Mouse (Mus musculus) yolk sac, embryonic 10.5 days (tissue): ENCODE data around the gene Cecr2.
"Not testable (repeated sequence)": the region's sequence is repeated elsewhere in the genome, so short reads cannot be mapped to it uniquely, and the experiment has no call there.

Experiments used
- DNase-seq: peaks from one replicate; pipeline ENCODE4 v3.0.0-alpha.2; 2017; ENCODE audit warnings: low spot score

The Cecr2 gene

DNA sequence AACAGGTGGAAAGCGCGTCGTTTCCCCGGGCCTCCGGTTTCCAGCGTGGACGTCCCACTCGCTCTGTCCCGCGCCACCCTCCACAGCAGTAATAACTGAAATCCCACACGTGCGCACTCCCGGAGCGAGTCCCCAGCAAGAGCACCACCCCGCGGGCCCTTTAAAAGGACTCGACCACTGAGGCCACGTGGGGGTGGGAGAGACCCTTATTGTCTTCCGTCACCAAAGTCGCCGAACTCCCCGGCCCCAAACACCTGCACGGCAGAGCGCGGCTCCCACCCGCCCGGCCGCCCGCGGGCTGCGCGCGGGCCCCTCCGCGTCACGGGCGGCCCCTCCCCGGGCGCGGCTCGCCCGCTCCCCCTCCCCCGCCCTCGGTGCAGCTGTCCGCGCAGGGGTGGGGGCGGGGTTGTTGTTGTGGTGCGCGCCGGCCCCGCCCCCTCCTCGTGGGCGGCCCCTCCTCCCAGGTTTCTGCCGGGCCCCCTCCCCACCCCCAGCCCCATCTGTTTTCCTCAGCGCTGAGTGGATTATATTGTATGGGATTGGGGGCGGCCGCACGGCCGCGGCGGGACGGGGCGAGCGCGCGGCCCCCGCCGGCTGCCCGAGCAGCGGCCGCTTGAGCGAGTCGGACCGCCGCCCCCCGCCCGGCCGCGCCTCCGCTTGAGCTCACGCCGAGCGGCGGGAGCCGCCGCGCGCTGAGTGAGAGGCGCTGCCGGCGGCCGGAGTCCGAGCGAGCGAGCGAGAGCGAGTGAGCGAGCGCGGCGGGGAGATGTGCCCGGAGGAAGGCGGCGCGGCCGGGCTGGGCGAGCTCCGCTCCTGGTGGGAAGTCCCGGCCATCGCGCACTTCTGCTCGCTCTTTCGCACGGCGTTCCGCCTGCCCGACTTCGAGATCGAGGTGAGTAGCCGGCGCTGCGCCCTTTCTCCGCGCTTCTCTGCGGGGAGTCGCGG is at the start of gene Cecr2:
Cecr2 (plus strand) TSS at position 554 of the 945 bp plus-strand sequence.
- DNase-seq, result peak; percentile 90

DNA sequence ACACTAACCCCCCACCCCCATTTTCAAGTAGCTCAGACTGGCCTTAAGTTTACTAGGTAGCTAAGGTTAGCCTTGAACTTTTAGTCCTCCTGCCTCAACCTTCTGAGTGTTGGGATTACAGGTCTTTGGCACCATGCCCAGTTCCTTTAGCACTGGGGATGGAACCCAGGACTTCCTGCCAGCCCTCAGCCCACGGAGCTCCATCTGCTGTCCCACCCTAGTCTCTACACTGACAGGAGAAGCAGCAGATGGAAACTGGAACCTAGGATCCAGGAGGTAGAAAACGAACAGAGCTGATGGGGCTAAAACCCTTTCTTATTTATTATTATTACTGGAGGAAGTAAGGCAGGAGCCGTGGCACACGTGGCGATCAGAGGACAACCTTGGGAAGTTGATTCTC is 48.6 kb upstream of the Cecr2 start:
- DNase-seq, result no peak

DNA sequence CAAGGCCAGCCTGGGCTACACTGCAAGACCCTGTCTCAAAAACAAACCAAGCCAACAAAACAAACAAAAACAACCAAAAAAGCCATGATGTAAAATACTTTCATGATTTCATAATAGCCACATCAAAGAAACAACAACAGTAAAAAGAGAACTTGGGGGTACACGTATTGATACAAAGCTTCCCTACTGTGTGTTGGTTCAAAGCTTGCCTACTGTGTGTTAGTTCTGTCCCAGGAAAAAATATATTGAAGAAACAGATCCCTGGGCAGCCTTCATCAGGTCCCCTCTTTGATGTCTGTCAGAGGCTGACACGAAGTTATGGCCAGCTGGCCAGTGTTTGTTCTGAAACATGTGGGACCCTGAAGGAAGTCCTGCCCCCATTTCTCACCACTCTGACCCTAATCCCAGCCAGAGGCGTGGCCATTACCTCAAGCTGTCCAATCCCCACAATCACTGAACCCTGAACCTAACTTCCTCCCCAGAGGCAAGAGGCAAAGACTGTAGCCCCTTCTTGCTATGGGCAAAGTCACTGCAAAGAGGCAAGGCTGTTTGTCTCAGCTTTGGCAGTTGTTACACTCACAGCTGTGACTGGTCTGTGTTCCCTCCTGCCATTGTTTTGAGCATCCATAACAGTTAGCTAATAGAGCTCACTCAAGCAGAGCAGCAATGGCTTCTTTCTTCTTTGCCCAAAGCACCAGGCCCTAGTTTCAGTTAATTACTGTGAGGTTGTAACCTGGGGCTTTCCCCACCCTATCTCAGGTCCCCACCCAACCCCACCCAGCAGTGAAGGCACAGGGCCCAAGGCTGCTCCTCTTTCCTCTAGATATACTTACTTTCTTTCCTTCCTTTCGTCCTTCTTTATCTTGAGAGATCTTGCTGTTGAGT is 47.4 kb upstream of the Cecr2 start:
- DNase-seq, result no peak

DNA sequence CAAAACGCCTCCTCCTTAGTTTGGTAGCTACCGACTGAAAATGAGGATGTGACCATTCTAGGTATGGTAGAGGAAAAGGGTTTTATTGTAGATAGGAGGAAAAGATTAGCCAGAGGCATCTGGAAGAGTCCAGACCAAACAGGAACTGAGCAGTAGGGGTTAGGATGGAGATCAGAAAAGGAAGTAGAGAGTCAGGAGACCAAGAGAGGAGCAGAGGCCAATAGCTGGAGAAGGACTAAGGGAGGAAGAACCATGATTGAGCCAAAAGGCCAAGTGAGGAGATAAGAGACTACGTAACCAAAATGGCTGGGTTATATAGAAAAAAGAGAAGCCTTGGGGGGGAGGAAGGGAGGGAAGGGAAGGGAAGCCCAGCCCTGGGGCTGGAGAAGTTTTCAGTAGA is 46.0 kb upstream of the Cecr2 start:
- DNase-seq, result no peak

DNA sequence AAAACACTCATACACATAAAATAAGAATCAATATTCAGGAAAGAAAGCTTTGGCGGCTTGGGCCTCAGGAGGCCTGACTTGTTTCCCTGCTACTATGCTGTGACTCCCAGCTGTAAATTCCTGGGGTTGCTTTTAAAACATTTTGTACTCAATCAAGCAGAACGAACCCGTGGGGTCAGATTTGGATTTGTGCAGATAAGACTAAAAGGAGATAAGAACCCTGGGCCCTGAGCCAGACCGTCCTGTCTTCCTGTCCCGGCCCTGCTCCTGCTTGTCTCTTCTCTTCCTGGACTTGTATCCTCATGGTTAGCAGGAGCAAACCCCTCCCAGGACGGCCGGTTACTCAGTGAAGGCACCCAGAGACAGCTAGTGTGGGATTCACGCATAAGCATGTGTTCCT is 41.1 kb upstream of the Cecr2 start:
- peak; percentile 44 for DNase-seq

DNA sequence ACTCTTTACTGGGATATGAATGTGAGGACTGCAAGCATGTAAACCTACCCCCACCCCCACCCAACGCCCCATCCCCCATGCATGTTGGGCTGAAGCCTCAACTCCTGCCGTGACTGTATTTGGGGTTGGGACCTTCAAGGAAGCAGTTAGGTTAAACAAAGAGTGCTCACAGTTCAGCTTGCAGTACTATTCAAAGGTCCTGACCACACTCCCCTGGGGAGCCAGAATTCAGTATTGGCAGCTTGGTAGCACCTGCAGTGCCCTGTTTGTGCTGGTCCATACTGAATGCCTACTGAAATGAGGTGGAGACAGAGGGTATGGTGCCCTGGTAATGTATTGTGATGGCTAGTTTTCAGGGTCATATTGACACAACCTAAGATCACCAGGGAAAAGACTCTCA is 39.1 kb upstream of the Cecr2 start:
- DNase-seq, result no peak

DNA sequence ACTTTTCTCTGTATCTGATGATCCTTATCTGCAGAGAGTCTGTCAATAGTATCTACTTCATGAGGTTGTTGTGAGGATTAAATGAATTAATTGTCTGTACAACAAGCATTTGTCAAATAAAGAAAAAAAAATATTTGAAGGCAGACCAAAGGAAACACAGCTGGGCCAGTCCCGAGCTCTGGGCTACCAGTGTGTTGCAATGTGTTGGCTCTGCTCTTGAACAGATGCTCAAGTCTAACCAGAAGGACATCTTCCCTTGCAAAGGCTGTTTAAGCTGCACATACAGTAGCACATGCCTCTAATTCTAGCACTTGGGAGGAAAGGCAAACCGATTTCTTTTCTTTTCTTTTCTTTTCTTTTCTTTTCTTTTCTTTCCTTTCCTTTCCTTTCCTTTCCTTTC is 37.2 kb upstream of the Cecr2 start:
- no peak for DNase-seq

DNA sequence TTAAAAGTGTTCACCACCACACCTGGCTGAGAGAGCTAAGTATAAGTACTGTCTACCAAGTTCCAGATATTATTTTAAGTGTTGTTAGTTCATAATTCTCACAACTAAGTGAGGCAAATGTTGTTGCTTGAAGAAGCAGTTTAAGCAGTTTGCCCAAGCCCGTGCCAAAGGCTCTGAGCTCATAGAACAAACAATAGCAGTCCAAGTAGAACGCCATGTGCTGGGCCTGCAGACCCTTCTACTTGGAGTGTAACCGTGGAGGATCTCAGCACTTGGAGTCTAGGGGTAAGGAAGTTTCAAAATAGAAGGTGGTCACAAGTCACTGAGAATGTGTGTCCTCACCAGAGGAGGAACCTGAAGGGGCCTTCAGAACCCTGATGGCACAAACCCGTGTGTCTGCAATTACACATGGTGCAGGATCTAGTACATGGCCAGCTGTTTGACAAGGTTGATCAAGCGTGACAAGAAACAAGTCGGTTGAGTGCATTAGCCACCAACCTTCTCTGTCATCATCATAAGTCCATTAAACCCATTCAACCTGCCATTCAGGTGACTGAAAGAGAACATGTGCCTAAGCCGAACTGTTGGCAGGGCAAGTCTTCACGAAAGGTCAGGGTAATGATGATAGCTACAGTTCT is 30.7 kb upstream of the Cecr2 start:
- no peak for DNase-seq

DNA sequence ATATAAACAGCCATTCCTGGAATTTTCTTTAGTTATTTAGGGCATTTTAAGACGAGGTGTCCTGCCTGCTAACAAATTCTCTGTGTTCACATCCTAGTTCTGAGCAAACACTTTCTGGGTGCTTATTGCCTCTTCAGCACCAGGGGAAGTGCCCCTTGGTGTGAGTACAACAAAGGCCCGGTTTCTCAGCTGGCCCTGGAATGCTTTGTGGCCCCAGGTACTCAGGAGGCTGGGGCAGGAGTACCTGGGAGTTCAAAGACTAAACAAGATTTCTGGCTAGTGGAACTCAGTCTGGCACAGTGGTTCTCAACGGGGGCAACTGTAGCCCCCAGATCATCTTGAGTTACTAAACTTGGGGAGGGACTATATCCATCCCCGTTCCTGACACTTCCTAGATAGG is 26.6 kb upstream of the Cecr2 start:
- no peak for DNase-seq

DNA sequence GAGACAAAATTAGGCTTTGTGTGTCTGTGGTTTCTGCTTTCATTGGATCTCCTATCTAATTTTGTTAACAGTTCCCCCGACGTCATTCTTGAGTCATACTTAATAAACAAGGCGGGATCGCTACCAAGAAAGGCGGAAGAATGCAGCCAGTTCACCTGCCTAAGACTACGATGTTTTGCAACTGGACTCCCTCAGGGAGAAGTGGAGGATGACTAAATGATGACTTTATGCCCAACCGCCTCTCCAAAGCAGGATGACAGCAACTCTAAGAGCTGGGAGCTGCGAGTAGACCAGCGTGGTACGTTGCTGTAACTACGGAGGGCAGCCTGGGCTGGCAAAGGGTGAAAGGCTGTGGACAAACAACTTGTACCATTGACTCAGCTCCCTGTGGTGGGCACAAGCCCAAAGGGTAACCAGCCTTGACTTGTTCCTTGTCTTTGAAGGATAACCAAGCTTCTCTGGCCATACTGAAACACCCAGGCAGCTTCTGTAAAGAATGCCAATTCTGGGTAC is 24.2 kb upstream of the Cecr2 start:
- no peak for DNase-seq

DNA sequence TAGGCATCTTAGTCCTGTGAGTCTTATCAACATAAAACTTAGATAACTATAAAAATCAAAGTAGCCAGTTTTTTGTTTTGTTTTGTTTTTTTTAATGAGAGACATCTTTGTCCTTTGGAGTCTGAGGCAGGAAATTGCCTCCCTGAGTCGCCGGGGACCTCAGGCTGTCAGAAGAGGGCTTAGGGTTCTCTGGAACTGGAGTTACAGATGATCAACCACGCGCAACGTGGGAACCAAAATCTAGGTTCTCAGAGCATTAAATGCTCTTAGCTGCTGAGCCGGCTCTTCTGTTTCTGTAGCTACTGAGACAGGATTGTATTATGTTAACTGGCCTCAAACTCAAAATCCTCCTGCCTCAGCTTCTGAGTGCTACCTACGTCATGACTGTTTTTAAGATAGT is 22.4 kb upstream of the Cecr2 start:
- no peak for DNase-seq

DNA sequence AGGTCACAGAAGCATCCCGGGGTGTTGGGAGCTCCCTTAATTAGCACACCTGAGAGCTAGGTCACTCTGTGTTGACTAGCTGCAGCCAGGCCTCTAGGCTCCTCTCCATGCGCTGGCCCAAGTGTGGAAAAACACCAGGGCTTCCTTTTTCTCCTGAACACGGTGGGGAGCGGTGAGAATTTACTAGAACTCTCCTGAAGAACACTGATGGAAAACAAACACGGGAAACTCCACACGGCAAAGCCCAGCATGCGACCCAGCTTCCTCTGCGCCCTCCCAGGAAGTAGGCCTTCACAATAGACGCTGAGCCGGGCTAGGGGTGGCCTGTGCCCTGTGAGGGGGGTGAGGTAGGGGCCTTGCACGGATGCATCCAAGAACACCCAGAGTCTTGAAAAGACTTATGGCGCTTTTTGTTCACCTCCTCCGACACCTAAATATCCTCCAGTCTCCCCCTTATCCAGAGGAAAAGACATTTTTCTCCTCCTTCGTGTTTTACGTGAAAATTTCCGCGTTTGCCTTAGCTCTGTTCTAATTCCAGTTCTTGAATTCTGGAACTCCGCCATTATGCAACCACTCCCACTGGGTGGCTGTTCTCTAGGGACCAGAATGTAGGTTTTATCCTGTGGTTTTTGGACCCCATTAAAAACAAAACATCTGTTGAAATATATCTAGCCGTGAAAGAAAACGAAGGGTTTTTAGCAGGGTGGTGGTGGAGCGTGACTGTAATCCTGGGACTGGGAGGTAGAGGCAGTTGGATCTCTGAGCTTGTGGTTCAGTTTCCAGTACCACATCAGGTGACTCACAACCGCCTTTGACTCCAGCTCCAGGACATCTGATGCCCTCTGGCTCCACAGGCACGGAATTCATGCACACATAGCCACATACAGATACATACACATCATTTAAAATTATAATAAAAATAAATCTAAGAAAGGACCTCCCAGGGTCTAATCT is 21.5 kb upstream of the Cecr2 start:
- DNase-seq, result no peak

DNA sequence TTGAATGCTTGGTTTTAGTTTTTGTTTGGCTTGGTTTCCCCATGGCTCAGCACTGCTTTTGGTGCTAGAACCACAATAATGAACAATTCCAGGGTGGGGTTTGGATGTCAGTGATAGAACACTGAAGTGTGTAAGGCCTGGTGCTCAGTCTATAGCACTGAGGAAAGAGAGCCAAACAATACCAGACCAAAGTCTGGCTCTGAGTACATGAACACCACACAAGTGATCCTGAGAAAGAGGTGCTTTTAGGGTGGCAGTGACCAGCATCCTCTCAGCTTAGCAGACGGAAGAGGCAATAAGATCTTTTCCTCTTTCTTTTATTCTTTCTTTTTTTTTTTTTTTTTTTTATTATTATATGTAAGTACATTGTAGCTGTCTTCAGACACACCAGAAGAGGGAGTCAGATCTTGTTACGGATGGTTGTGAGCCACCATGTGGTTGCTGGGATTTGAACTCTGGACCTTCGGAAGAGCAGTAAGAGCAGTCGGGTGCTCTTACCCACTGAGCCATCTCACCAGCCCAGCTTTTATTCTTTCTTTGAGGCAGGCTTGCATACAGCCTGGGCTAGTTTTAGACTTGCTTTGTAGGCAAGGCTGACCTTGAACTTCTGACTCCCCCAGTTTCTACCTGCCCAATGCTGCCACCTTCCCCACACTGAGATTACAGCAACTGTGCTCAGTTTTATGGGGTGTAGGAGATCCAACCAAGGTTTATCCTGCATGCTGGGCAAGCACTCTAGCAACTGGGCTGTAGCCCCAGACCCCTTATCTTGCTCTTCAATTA is 18.7 kb upstream of the Cecr2 start:
- not testable (repeated sequence) for DNase-seq

DNA sequence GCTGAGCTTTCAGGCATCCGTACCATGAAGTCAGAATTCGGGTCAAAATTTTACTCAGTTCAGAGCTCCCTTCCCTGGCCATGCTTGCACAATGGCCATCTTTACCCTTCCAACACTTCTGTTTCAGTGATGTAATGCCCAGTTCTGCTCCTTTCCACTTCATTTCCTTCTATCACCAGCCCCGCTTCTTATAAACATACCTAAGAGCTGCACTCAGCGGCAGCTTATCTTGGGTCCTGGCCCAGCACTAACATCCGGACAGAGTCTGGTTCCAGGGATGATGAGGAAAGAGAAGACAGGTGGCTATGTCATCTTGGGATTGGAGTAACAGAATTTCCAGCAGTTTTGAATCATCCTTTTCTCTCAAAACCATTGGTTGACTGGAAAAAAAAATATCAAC is 18.0 kb upstream of the Cecr2 start:
- no peak for DNase-seq

DNA sequence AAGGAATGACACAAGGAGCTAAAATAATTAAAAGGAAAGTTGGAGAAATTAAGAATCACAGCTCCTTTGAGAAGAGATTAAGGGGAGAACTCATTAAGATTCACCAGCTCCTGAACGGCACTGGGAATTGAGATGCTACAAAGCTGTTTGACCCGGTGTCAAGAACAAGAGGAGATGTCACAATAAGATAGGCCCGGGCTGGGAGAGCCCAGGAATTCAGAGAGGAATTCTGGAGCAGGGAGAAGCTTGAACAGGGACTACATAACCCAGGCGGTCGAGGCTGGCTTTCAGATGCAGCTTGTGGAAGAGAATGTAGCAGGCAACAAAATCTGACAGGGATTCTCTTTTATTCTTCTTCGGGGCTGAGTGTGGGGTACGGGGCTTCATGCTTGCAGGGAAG is 13.5 kb upstream of the Cecr2 start:
- DNase-seq, result no peak

DNA sequence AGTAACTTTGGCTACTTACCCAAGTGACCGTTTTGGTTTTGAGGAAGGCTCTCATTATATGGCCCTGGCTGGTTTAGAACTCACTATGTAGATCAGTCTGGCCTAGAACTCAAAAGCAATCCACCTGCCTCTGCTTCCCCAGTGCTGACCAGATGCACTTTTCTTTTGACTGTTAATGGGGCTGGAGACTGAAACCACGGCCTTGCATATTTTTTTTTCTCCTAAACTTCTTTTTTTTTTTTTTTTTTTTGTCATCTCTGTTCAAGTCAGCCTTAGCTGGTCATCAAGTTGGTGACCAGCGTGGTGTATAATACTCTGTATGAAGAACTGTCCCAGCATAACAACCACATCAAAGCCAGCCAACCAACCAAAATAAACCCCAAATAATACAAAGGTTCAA is 10.5 kb upstream of the Cecr2 start:
- no peak for DNase-seq

DNA sequence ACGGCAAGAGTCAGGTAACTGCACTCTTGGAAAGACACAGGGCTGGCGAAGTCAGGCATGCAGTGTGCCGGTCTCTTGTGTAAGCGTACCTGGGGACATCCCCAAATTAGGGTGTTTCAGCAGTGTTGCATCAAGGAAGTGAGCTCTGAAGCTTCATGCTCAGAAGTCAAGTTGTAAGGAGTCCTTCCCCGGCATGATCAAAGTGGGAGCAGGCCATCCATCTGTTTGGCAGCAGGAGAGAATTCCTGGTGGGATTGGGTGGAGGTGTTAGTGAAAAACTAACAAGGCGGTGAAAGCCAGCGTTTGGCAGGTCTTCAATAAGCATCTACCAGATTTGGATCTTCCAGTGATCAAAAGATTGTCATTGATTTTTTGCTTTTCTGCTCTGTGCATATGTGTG is 7.3 kb upstream of the Cecr2 start:
- DNase-seq, result no peak

DNA sequence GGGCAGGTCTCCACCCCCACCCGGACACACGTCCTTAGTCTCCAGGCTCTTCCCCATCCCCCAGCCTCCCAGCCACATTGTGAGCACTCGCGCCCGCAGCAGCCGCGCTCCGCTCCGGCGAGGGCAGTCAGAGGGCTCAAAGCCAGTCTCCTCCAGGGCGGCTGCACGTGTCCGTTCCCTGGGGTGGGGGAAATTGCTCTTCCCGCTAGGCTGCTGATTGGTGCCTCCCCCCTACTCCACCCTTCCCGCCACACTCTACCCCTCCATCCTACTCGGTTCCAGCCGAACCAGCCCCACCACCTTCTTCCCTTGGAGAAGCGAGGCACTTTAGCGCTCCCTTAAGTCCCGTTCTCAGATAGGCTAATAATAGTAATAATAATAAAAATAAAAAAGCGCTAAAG is 754 bp upstream of the Cecr2 start:
- DNase-seq, result peak; percentile 78

DNA sequence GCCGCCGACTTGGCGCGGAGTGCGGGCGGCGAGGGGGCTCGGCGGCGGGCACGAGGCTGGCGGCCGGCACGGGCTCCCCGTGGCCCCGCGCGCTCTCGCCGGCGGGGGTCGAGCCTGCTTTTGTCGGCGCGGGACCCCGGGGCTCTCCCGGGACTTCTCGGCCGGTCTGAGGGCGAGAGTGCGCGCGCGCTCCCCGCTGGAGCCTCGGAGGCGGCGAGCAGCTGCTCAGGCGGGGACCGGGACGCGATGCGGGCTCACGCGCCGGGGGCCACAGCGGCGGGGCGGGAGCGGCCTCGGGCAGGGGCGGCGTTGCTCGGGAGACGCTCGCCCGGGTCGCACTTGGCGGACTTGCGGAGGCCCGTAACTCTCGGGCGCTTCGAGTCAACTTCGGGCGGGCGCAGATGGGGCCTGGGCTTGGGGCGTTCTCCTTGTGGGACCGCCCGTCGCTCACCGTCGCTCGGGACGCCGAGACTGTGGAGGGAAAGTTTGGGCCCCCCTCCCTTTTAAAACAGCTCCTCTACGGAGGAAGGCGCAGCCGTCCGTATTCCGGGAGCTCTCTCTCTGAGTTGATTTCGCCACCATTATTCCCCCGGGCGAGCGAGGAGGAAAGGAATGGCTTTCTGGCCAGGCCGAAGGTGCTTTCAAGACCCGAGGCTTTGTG is 722 bp downstream of the Cecr2 start:
- DNase-seq, result peak; percentile 53

DNA sequence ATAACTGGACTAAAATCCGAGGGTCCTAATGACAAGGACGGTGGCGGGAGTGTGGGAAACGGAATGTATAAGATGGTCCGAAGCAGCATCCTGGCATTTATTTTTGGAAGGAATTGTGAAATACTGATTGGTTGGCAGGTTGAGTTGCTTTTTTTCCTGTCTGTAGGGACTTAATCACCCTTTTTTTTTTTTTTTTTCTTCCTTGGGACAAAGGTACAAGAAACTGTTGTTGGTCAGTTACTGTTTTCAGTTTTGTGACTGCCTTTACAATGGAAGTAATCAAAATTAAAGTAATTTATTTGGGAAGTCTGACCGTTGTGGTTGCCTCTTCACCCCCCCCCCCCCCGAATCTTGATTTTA is 1.2 kb downstream of the Cecr2 start:
- no peak for DNase-seq
